Mouse (Mus musculus) forebrain, embryonic 15.5 days (tissue): ENCODE measurements around the gene Hes6. TPM values are rescaled to one million over a fixed set of nuclear protein-coding genes. Genes with fewer than 3 reads are reported as not detected.
A peak's percentile ranks its signal among the peaks of the same experiment; 100 is the strongest.

Experiments
- ATAC-seq: fragments of 200-750 bp; cut with Nextera tagmentation; replicated peaks from 2 replicates; pipeline ENCODE4 v1.8.0; 2017; ENCODE audit warnings: mild to moderate bottlenecking, moderate TSS enrichment, moderate library complexity
- H3K27ac ChIP-seq: fragments of 300-500 bp; sonication (generic); replicated peaks from 2 replicates; pipeline ENCODE4 v1.5.1; 2015; ENCODE audit warnings: mild to moderate bottlenecking, inconsistent platforms
- H3K27me3 ChIP-seq: fragments of 300-500 bp; sonication (generic); 2 replicates; pipeline ENCODE4 v1.6.1; 2015; ENCODE audit warnings: inconsistent platforms
- H3K36me3 ChIP-seq: fragments of 300-500 bp; sonication (generic); 2 replicates; pipeline ENCODE4 v1.6.1; 2015; ENCODE audit warnings: mild to moderate bottlenecking, inconsistent platforms
- H3K4me1 ChIP-seq: fragments of 300-500 bp; sonication (generic); 2 replicates; pipeline ENCODE4 v1.6.1; 2015; ENCODE audit warnings: inconsistent platforms
- H3K4me2 ChIP-seq: fragments of 300-500 bp; sonication (generic); replicated peaks from 2 replicates; pipeline ENCODE4 v1.6.1; 2015; ENCODE audit warnings: mild to moderate bottlenecking, inconsistent platforms
- H3K4me3 ChIP-seq: fragments of 300-500 bp; sonication (generic); 2 replicates; pipeline ENCODE4 v1.5.1; 2015; ENCODE audit warnings: mild to moderate bottlenecking, inconsistent platforms
- H3K9ac ChIP-seq: fragments of 300-500 bp; sonication (generic); replicated peaks from 2 replicates; pipeline ENCODE4 v1.6.1; 2015; ENCODE audit warnings: mild to moderate bottlenecking, inconsistent platforms
- H3K9me3 ChIP-seq: fragments of 300-500 bp; sonication (generic); 2 replicates; pipeline ENCODE4 v1.6.1; 2016; ENCODE audit warnings: inconsistent platforms
- WGBS: fragments of 180-500 bp; shearing (Covaris S2); methylation state at CpG from one replicate; pipeline ENCODE4 v1.1.7; 2015; ENCODE audit warnings: mixed read lengths; 5-methylcytosine and 5-hydroxymethylcytosine counted together
- polyA plus RNA-seq: library from polyadenylated mRNA; unstranded; fragments of >200 nt; fragmentation: Nextera tagmentation; extraction: Ambion mirVana; gene quantifications from 2 replicates; pipeline ENCODE4 v1.2.1, GENCODE M21; 2015

Hes6 gene
- polyA plus RNA-seq, result 260 and 267 TPM in 2 replicates

DNA sequence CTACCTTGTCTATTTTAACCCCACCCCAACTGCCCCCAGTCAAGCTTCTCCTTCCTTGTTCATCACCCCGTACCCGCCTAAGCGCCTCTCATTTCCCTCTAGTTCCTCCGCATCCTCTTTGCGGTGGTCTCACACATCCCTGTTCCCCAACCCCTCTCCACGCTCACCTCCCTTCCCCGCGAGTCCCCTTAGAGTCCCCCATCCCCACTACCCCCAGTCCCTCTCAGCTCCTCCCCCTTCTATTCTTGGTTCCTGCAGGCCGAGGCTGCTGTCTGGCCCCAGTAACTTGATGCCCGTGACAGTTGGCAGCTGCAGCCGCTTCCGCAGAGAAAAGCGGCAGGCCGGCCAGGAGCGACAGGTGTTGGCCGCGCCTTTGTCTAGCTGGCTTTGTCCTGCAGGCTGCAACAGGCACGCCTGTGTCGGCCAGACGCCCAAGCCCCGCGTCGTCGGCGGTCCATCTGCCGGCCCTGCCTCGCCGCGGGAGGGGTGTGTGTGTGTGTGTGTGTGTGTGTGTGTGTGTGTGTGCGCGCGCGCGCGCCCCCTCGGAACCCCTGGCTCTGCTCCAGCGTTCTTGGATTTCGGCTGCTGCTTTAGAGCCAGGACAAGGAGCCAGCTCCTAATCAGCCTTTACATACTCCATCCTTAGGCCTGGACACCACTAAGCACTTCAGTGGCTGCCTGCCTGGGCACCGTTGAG, at the start of gene Hes6:
Gene Hes6, minus strand, starts transcription at position 141 of the 697 bp plus-strand sequence.
- peak; percentile 70 for ATAC-seq
- H3K36me3 ChIP-seq, result peaks cover 3% of the 10 kb centered on the region; the same call in 1 of the 2 replicates
- peak within 1 kb of the TSS; percentile 94 for H3K9ac ChIP-seq
- no peaks in the 10 kb centered on the region for H3K9me3 ChIP-seq
- WGBS, result 1% methylated on average over 39 of the region's 39 CpGs
- H3K27me3 ChIP-seq, result no peaks in the 10 kb centered on the region
- H3K4me3 ChIP-seq, result peak within 1 kb of the TSS; percentile 92
- H3K27ac ChIP-seq, result peak within 1 kb of the TSS; percentile 91
- peak within 1 kb of the TSS; percentile 93 for H3K4me2 ChIP-seq
- peaks cover 38% of the 10 kb centered on the region for H3K4me1 ChIP-seq

DNA sequence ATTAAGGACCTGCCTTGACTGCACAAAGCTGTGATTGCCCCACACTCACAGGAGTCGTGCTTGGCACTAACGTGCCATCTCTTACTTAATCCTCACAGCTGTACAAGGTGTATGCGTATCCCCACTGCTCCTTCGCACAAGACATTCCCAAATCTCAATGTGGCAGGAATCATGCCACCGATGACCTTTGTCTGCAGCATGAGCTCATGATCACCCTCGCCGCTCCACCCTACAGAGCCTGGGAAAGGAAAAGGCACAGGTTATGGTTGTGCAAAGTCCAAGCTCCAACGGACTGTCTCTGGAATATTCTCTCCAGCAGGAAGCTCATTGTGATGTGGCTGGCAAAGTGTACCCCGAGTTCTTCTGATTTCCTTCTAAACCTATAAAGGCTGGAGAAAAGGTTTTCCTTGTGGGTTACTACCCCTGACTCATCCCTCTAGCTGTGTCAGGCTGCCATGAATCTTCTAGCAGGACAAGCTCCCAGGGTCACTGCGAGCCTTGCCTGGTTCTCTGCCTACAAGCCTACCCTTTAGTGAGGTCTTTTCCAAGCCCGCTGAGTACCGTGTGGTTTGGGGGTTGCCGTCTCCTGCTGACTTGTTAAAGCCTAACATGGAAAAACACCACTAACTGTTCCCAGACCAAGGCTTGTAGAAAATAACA, 49.6 kb upstream of the Hes6 start:
- no peaks in the 10 kb centered on the region for H3K9me3 ChIP-seq
- peaks cover 13% of the 10 kb centered on the region for H3K4me1 ChIP-seq
- H3K4me2 ChIP-seq, result no peak overlapping the region
- no peaks in the 10 kb centered on the region for H3K36me3 ChIP-seq
- no peak for ATAC-seq
- H3K4me3 ChIP-seq, result no peak overlapping the region
- H3K27ac ChIP-seq, result no peak overlapping the region
- H3K27me3 ChIP-seq, result no peaks in the 10 kb centered on the region
- H3K9ac ChIP-seq, result no peak overlapping the region
- 91% methylated on average over 13 of the region's 13 CpGs for WGBS

GRCm38 (mm10) chr1:91460564-91460963, 46.7 kb upstream of the Hes6 start:
- Histone ChIP-seq H3K4me1 (peaks cover 42% of the 10 kb centered on the region), H3K4me2 (no peak overlapping the region), H3K27me3 (no peaks in the 10 kb centered on the region), H3K27ac (no peak overlapping the region), H3K9ac (no peak overlapping the region), H3K36me3 (no peaks in the 10 kb centered on the region), H3K4me3 (no peak overlapping the region), H3K9me3 (no peaks in the 10 kb centered on the region)
- ATAC-seq, result no peak
- 37% methylated on average over 4 of the region's 4 CpGs for WGBS

GRCm38 (mm10) chr1:91460069-91460468, 46.2 kb upstream of the Hes6 start:
- Histone ChIP-seq H3K4me1 (peaks cover 45% of the 10 kb centered on the region), H3K36me3 (no peaks in the 10 kb centered on the region), H3K4me2 (peak overlapping the region; percentile 86), H3K9ac (peak overlapping the region; percentile 61; the same call in 1 of the 2 replicates), H3K9me3 (no peaks in the 10 kb centered on the region), H3K4me3 (peak overlapping the region; percentile 60), H3K27ac (peak overlapping the region; percentile 76; the same call in 1 of the 2 replicates), H3K27me3 (no peaks in the 10 kb centered on the region)
- WGBS, result 44% methylated on average over 7 of the region's 7 CpGs
- no peak for ATAC-seq

DNA sequence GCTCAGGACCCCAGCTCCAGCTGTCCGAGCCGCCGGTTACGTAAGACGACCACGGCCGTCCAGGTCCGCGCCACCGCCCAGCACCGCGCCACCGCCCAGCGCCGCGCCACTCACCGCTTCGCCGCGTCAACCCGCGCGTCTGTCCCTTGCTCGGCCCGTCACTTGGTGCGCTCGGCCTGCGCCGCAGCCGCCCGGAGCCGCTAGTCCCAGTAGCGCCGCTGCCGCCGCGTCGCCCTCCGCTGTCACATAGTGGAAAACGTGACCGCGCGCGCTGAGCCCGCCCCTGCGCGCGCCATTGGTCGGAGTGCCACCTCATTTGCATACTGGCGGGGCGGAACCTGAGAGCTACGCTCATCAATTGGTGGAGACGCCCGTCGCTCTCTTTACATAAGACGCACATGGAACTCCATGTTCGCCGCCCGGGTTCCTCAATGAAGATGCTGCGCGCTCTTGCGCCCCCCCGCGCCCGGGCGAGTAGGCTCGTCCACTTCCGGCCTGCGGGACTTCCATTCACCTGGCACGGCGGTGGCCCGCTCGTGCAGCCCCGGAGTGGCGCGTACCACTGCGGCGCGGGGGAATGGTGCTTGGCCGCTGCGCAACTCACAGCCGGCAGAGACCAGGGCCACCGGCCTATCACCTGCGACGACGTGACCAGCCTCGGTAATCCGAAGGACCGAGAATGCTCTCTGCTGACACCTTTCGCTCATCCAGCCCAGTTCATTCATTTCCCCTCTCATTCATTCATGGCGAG, 45.4 kb upstream of the Hes6 start, which contains the start of gene Per2:
Gene Per2, minus strand, starts transcription at position 266 of the 751 bp plus-strand sequence.
- H3K9me3 ChIP-seq, result no peaks in the 10 kb centered on the region
- H3K4me2 ChIP-seq, result peak within 1 kb of the TSS; percentile 86
- peak within 1 kb of the TSS; percentile 61 for H3K9ac ChIP-seq
- H3K4me3 ChIP-seq, result peak within 1 kb of the TSS; percentile 60
- peaks cover 48% of the 10 kb centered on the region for H3K4me1 ChIP-seq
- H3K27me3 ChIP-seq, result no peaks in the 10 kb centered on the region
- peak within 1 kb of the TSS; percentile 76 for H3K27ac ChIP-seq
- ATAC-seq, result peak; percentile 98
- under 1% methylated on average over 90 of the region's 91 CpGs for WGBS
- H3K36me3 ChIP-seq, result no peaks in the 10 kb centered on the region

- WGBS, result 11% methylated on average over 8 of the region's 8 CpGs
- Histone ChIP-seq H3K4me3 (peak overlapping the region; percentile 60), H3K9me3 (no peaks in the 10 kb centered on the region), H3K4me2 (peak overlapping the region; percentile 58), H3K27me3 (no peaks in the 10 kb centered on the region), H3K9ac (peak overlapping the region; percentile 57), H3K36me3 (no peaks in the 10 kb centered on the region), H3K4me1 (peaks cover 48% of the 10 kb centered on the region), H3K27ac (0 out of 2 replicates have a peak overlapping the region, but pooled peaks have one; percentile 73)
- ATAC-seq, result peak; percentile 5; the same call in 1 of the 2 replicates
Measured at GRCm38 (mm10) chr1:91458223-91458861, 44.5 kb upstream of the Hes6 start.

- ATAC-seq, result no peak
- Histone ChIP-seq H3K4me1 (peaks cover 48% of the 10 kb centered on the region), H3K27ac (no peak overlapping the region), H3K4me3 (peak overlapping the region; percentile 60; the same call in 1 of the 2 replicates), H3K9me3 (no peaks in the 10 kb centered on the region), H3K27me3 (no peaks in the 10 kb centered on the region), H3K36me3 (no peaks in the 10 kb centered on the region), H3K9ac (no peak overlapping the region), H3K4me2 (peak overlapping the region; percentile 58; the same call in 1 of the 2 replicates)
- 69% methylated on average over 5 of the region's 5 CpGs for WGBS
Measured at GRCm38 (mm10) chr1:91457698-91458097, 43.9 kb upstream of the Hes6 start.

- Histone ChIP-seq H3K4me2 (no peak overlapping the region), H3K4me1 (peaks cover 48% of the 10 kb centered on the region)
- 95% methylated on average over 4 of the region's 4 CpGs for WGBS
Measured at GRCm38 (mm10) chr1:91457116-91457515, 43.3 kb upstream of the Hes6 start.

DNA sequence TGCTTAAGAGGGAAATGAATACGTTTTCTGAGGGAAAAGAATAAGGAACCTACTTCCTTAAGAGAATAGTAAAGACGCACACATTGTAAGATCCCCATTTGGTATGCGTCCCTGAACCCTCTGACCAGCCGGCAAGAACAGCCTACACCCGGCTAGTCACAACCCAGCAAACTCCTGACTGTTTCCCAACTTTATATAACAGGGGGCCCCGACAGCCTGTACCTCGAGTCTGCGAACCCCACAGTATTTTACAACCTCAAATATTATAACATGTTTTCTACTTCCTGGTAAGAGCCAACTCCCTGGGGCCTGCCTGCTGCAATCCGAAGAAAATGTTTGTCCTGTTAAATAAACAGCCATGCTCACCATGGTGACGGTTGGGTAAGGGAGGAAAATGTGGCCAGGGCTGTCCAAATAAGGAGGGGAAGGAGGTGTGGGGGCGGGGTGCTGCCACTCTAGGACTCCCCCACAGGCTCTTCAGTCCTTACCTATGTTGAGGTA, 42.5 kb upstream of the Hes6 start:
- Histone ChIP-seq H3K9ac (no peak overlapping the region; the same call in 1 of the 2 replicates), H3K4me1 (peaks cover 48% of the 10 kb centered on the region), H3K4me2 (peak overlapping the region; percentile 0; the same call in 1 of the 2 replicates), H3K27me3 (no peaks in the 10 kb centered on the region), H3K9me3 (no peaks in the 10 kb centered on the region), H3K4me3 (no peak overlapping the region), H3K36me3 (no peaks in the 10 kb centered on the region), H3K27ac (peak overlapping the region; percentile 24)
- no peak for ATAC-seq
- WGBS, result 31% methylated on average over 11 of the region's 11 CpGs

More at GRCm38 (mm10) chr1:91457116-91457515, 43.3 kb upstream of the Hes6 start:
- ATAC-seq, result no peak
- Histone ChIP-seq H3K27me3 (no peaks in the 10 kb centered on the region), H3K9ac (no peak overlapping the region), H3K36me3 (no peaks in the 10 kb centered on the region), H3K9me3 (no peaks in the 10 kb centered on the region), H3K4me3 (no peak overlapping the region), H3K27ac (no peak overlapping the region)

DNA sequence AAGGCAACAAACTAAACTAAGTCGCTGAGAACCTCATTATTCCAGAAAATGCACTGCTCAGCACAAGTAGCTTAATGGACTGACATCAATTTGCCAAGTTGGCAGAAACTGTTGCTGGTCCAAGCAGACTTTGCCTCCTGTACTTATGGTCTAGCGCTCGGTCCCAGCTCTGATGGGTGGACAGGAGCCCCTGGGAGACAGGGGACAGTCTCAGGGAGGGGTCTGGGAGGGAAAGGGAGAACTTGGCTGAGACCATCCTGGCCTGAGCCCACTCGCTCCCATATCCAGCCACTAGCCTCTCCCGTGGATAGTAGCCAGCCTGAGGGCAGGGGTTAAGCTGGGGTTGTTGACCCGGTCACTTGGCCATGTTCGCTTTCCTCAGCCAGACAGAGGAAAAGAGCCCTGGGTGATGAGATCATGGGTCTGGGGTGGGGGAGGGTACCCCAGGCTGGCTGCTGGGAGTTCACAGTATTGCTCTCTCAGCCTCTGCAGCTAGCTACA, 41.9 kb upstream of the Hes6 start:
- ATAC-seq, result no peak
- Histone ChIP-seq H3K9me3 (no peaks in the 10 kb centered on the region), H3K4me1 (peaks cover 48% of the 10 kb centered on the region), H3K36me3 (no peaks in the 10 kb centered on the region), H3K27me3 (no peaks in the 10 kb centered on the region), H3K4me3 (no peak overlapping the region), H3K27ac (peak overlapping the region; percentile 24), H3K4me2 (peak overlapping the region; percentile 0; the same call in 1 of the 2 replicates), H3K9ac (no peak overlapping the region)
- 39% methylated on average over 7 of the region's 7 CpGs for WGBS

DNA sequence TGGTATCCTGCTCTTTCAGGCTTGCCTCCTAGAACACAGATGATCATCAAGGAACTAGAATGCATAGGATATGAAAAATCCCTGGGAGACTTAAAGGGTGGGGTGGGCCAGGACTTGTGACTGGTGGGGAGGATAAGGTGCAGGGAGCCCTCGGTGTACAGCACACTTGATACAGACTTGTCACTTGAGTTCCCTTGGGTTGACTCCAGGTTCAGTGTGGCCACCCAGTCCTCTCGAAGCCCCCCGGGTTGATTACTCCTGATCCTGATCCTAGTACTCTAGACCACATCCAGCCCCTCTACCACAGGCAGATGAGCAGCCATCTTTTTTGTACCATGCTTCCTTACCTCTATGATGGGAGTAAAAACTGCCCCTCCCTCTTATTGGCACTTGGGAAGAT, 41.1 kb upstream of the Hes6 start:
- Histone ChIP-seq H3K36me3 (no peaks in the 10 kb centered on the region), H3K9ac (no peak overlapping the region), H3K4me2 (no peak overlapping the region), H3K4me3 (no peak overlapping the region), H3K9me3 (no peaks in the 10 kb centered on the region), H3K27ac (no peak overlapping the region), H3K27me3 (no peaks in the 10 kb centered on the region), H3K4me1 (peaks cover 46% of the 10 kb centered on the region)
- no peak for ATAC-seq
- WGBS, result 90% methylated on average over 3 of the region's 3 CpGs
